Mouse (Mus musculus): ENCODE measurements around the gene Uts2b. TPM values are rescaled to one million over a fixed set of nuclear protein-coding genes. Genes with fewer than 3 reads are reported as not detected.
A peak's percentile ranks its signal among the peaks of the same experiment; 100 is the strongest.

Gene Uts2b
- polyA plus RNA-seq, 1 experiment from 2014 or later: not detected

DNA sequence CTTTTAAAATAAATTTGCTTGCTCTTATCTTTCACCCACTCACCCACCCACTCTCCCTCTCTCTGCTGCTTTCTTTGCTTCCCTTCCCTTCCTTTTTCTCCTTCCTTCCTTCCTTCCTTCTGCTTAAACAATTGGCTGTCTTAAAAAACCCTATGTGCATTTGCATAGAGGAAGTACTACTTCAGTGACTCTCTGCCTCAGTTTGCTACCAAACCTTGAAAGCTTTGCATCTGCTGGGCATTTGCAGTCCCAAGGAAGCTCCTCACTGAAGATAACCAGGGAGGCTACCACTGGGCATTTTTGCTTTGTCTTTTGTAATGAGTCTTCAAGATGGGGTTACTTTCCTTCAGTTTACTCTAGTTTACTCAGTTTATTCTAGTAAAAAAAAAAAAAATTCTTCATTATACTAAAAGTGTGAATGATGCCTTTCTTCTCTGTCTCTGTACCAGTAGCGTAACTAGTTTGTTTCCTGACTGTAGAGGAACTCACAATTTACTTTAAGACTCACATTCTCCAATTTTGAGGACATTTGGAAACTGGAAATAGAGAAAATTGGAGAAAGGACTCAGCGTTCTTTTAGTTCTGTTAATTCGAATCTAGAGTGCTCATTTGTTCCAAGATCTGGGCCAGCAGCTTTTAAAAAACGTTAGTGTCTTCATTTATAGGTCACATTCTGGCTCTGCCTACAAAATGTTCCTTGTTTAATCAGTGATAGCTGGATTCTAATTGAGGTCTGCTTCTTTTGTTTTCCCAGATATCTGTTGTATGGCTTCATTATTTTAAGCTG is 25.4 kb upstream of the Uts2b start:
- no peak overlapping the region for H3K4me2 ChIP-seq (ENCODE audit: low read depth, low read length)
- H3K9me3 ChIP-seq (replicated peaks; ENCODE audit: control insufficient read depth, low read length): no peaks in the 10 kb centered on the region
- no peak overlapping the region for H3K4me3 ChIP-seq (ENCODE audit: low read depth, low read length)
- no peaks in the 10 kb centered on the region for H3K4me1 ChIP-seq (ENCODE audit: control insufficient read depth, insufficient read depth, low read length)
- H3K27ac ChIP-seq (replicated peaks; ENCODE audit: low read depth, low read length): no peak overlapping the region
- H3K36me3 ChIP-seq (replicated peaks; ENCODE audit: control insufficient read depth, insufficient read depth, low read depth, low read length): no peaks in the 10 kb centered on the region
- no peak overlapping the region for H3K9ac ChIP-seq (replicated peaks; ENCODE audit: low read length)
- 91% methylated on average over 4 of the region's 4 CpGs for WGBS
- ATAC-seq (replicated peaks; ENCODE audit: insufficient number of reproducible peaks, low FRiP score, low TSS enrichment, low read depth) (no peak), DNase-seq (ENCODE audit: low spot score) (no peak)
- H3K27me3 ChIP-seq (ENCODE audit: control insufficient read depth, insufficient read depth, low read length): no peaks in the 10 kb centered on the region

DNA sequence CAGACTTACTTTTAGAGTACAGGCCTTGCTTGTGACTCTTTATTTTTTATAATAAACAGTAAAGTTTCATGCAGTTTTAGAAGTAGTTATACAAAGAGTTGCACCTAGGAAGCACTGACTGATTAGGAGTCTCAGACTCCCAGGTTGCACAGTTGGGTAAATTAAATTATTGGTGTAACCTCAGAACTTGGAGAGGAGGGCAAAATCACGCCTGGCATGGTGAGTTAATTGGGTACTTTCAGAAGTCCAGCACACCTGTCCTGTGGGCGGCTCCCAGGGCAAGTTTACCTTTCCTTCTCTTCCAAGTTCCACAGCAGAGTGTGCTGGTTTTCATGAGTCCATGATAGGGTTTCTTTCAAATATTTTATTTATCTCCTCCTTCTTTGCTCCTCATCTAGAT is 21.8 kb upstream of the Uts2b start:
- H3K27me3 ChIP-seq (ENCODE audit: control insufficient read depth, insufficient read depth, low read length): no peaks in the 10 kb centered on the region
- no peak overlapping the region for H3K4me3 ChIP-seq (ENCODE audit: low read depth, low read length)
- WGBS: 78% methylated on average over 2 of the region's 2 CpGs
- H3K9me3 ChIP-seq (replicated peaks; ENCODE audit: control insufficient read depth, low read length): no peaks in the 10 kb centered on the region
- no peaks in the 10 kb centered on the region for H3K4me1 ChIP-seq (ENCODE audit: control insufficient read depth, insufficient read depth, low read length)
- H3K4me2 ChIP-seq (ENCODE audit: low read depth, low read length): no peak overlapping the region
- H3K27ac ChIP-seq (replicated peaks; ENCODE audit: low read depth, low read length): no peak overlapping the region
- H3K9ac ChIP-seq (replicated peaks; ENCODE audit: low read length): no peak overlapping the region
- H3K36me3 ChIP-seq (replicated peaks; ENCODE audit: control insufficient read depth, insufficient read depth, low read depth, low read length): no peaks in the 10 kb centered on the region
- no peak for ATAC-seq (replicated peaks; ENCODE audit: insufficient number of reproducible peaks, low FRiP score, low TSS enrichment, low read depth)
- no peak for DNase-seq (ENCODE audit: low spot score)

GRCm38 (mm10) chr16:27390306-27390705 is 20.3 kb upstream of the Uts2b start:
- Histone ChIP-seq H3K36me3 (replicated peaks; ENCODE audit: control insufficient read depth, insufficient read depth, low read depth, low read length) (no peaks in the 10 kb centered on the region), H3K9me3 (replicated peaks; ENCODE audit: control insufficient read depth, low read length) (no peaks in the 10 kb centered on the region), H3K4me2 (ENCODE audit: low read depth, low read length) (peak overlapping the region; percentile 43), H3K27me3 (ENCODE audit: control insufficient read depth, insufficient read depth, low read length) (no peaks in the 10 kb centered on the region), H3K27ac (replicated peaks; ENCODE audit: low read depth, low read length) (no peak overlapping the region), H3K9ac (replicated peaks; ENCODE audit: low read length) (no peak overlapping the region), H3K4me1 (ENCODE audit: control insufficient read depth, insufficient read depth, low read length) (no peaks in the 10 kb centered on the region), H3K4me3 (ENCODE audit: low read depth, low read length) (peak overlapping the region; percentile 86)
- WGBS: 86% methylated on average over 4 of the region's 4 CpGs
- ATAC-seq (replicated peaks; ENCODE audit: insufficient number of reproducible peaks, low FRiP score, low TSS enrichment, low read depth) (no peak), DNase-seq (ENCODE audit: low spot score) (no peak)

GRCm38 (mm10) chr16:27389534-27390282 is 19.7 kb upstream of the Uts2b start:
- Histone ChIP-seq H3K27ac (replicated peaks; ENCODE audit: low read depth, low read length) (no peak overlapping the region), H3K36me3 (replicated peaks; ENCODE audit: control insufficient read depth, insufficient read depth, low read depth, low read length) (no peaks in the 10 kb centered on the region), H3K4me2 (ENCODE audit: low read depth, low read length) (peak overlapping the region; percentile 43), H3K4me3 (ENCODE audit: low read depth, low read length) (peak overlapping the region; percentile 86), H3K27me3 (ENCODE audit: control insufficient read depth, insufficient read depth, low read length) (no peaks in the 10 kb centered on the region), H3K9me3 (replicated peaks; ENCODE audit: control insufficient read depth, low read length) (no peaks in the 10 kb centered on the region), H3K9ac (replicated peaks; ENCODE audit: low read length) (peak overlapping the region; percentile 97), H3K4me1 (ENCODE audit: control insufficient read depth, insufficient read depth, low read length) (no peaks in the 10 kb centered on the region)
- 0 out of 2 replicates have a peak, but pooled peaks have one; percentile 5 for ATAC-seq (replicated peaks; ENCODE audit: insufficient number of reproducible peaks, low FRiP score, low TSS enrichment, low read depth)
- DNase-seq (ENCODE audit: low spot score): peak; percentile 27
- 30% methylated on average over 7 of the region's 7 CpGs for WGBS

DNA sequence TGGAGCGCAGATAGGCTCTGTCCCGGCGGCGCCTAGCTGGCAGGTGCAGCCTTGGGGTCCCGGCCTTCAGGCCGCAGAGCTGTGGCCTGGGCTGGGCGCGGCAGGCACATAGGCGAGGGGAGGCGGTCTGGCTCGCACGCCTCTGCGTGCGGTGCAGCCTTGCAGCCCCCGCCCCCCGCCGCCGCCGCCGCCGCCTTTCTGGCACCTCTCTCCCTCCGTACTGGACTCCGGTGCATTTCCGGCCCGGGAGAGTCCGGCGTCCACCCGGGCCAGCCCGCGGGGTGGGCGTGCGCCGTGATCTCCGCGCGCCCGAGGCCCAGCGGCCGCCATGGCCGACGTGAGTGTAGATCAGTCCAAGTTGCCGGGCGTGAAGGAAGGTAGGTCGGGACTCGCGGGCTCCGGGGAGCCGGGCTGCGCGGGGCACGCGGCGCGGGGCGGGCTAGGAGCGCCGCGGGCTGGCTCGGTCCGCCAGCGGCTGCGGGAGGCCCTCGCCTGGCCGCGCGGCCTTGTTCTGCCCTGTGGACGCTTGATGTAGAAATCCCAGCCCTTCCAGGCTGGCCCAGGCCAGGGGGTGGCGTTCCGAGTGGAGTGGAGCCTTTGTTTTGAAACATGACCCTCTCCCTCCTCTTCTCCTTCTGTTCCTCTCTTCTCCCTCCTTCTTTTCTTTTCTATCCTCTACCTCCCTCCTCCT is 18.9 kb upstream of the Uts2b start, which contains the start of gene Ccdc50:
Gene Ccdc50 (plus strand): TSS at position 109 of the 691 bp plus-strand sequence.
- Histone ChIP-seq H3K27ac (replicated peaks; ENCODE audit: low read depth, low read length) (peak within 1 kb of the TSS; percentile 95), H3K36me3 (replicated peaks; ENCODE audit: control insufficient read depth, insufficient read depth, low read depth, low read length) (no peaks in the 10 kb centered on the region), H3K4me2 (ENCODE audit: low read depth, low read length) (peak within 1 kb of the TSS; percentile 43), H3K4me3 (ENCODE audit: low read depth, low read length) (peak within 1 kb of the TSS; percentile 86), H3K9ac (replicated peaks; ENCODE audit: low read length) (peak within 1 kb of the TSS; percentile 97), H3K9me3 (replicated peaks; ENCODE audit: control insufficient read depth, low read length) (no peaks in the 10 kb centered on the region), H3K27me3 (ENCODE audit: control insufficient read depth, insufficient read depth, low read length) (no peaks in the 10 kb centered on the region), H3K4me1 (ENCODE audit: control insufficient read depth, insufficient read depth, low read length) (no peaks in the 10 kb centered on the region)
- WGBS: under 1% methylated on average over 53 of the region's 69 CpGs
- DNase-seq (ENCODE audit: low spot score) (peak; percentile 81), ATAC-seq (replicated peaks; ENCODE audit: insufficient number of reproducible peaks, low FRiP score, low TSS enrichment, low read depth) (peak; percentile 97)

GRCm38 (mm10) chr16:27387634-27388611 is 17.9 kb upstream of the Uts2b start:
- Histone ChIP-seq H3K27ac (replicated peaks; ENCODE audit: low read depth, low read length) (no peak overlapping the region), H3K4me1 (ENCODE audit: control insufficient read depth, insufficient read depth, low read length) (no peaks in the 10 kb centered on the region), H3K9ac (replicated peaks; ENCODE audit: low read length) (no peak overlapping the region), H3K36me3 (replicated peaks; ENCODE audit: control insufficient read depth, insufficient read depth, low read depth, low read length) (no peaks in the 10 kb centered on the region), H3K4me2 (ENCODE audit: low read depth, low read length) (no peak overlapping the region; the same call in 1 of the 2 replicates), H3K9me3 (replicated peaks; ENCODE audit: control insufficient read depth, low read length) (no peaks in the 10 kb centered on the region), H3K27me3 (ENCODE audit: control insufficient read depth, insufficient read depth, low read length) (no peaks in the 10 kb centered on the region), H3K4me3 (ENCODE audit: low read depth, low read length) (peak overlapping the region; percentile 86)
- DNase-seq (ENCODE audit: low spot score) (no peak), ATAC-seq (replicated peaks; ENCODE audit: insufficient number of reproducible peaks, low FRiP score, low TSS enrichment, low read depth) (no peak)
- WGBS: 65% methylated on average over 12 of the region's 12 CpGs

GRCm38 (mm10) chr16:27386850-27387407 is 16.9 kb upstream of the Uts2b start:
- ATAC-seq (replicated peaks; ENCODE audit: insufficient number of reproducible peaks, low FRiP score, low TSS enrichment, low read depth) (no peak), DNase-seq (ENCODE audit: low spot score) (no peak)
- H3K9me3 ChIP-seq (replicated peaks; ENCODE audit: control insufficient read depth, low read length): no peaks in the 10 kb centered on the region
- no peak overlapping the region for H3K9ac ChIP-seq (replicated peaks; ENCODE audit: low read length)
- no peak overlapping the region for H3K4me2 ChIP-seq (ENCODE audit: low read depth, low read length)
- 76% methylated on average over 4 of the region's 4 CpGs for WGBS
- H3K4me1 ChIP-seq (ENCODE audit: control insufficient read depth, insufficient read depth, low read length): no peaks in the 10 kb centered on the region
- no peak overlapping the region for H3K4me3 ChIP-seq (ENCODE audit: low read depth, low read length)
- no peaks in the 10 kb centered on the region for H3K36me3 ChIP-seq (replicated peaks; ENCODE audit: control insufficient read depth, insufficient read depth, low read depth, low read length)
- H3K27ac ChIP-seq (replicated peaks; ENCODE audit: low read depth, low read length): no peak overlapping the region
- no peaks in the 10 kb centered on the region for H3K27me3 ChIP-seq (ENCODE audit: control insufficient read depth, insufficient read depth, low read length)
